Mouse (Mus musculus) forebrain, embryonic 15.5 days (tissue): Measurements from ENCODE around the gene Gabra6. TPM values are rescaled to one million over a fixed set of nuclear protein-coding genes. Genes with fewer than 3 reads are reported as not detected.

Source experiments
- polyA plus RNA-seq: library from polyadenylated mRNA; unstranded; fragments of >200 nt; fragmentation: Nextera tagmentation; extraction: Ambion mirVana; gene quantifications from 2 replicates; pipeline ENCODE4 v1.2.1, GENCODE M21; 2015

Gabra6 gene
- polyA plus RNA-seq, 1 experiment from 2014 or later, result 0.09 TPM

Other genes starting within 250 kb of the Gabra6 start
- gene Gabra1, start 138.1 kb downstream of the Gabra6 start, polyA plus RNA-seq, result 10.1 and 10.2 TPM in 2 replicates
- gene Gabrb2, start 98.7 kb upstream of the Gabra6 start, polyA plus RNA-seq, result 18.9 and 21.8 TPM in 2 replicates